Comparison of ENCODE assay signal across 14 mouse cellular contexts in the genomic region with DNA sequence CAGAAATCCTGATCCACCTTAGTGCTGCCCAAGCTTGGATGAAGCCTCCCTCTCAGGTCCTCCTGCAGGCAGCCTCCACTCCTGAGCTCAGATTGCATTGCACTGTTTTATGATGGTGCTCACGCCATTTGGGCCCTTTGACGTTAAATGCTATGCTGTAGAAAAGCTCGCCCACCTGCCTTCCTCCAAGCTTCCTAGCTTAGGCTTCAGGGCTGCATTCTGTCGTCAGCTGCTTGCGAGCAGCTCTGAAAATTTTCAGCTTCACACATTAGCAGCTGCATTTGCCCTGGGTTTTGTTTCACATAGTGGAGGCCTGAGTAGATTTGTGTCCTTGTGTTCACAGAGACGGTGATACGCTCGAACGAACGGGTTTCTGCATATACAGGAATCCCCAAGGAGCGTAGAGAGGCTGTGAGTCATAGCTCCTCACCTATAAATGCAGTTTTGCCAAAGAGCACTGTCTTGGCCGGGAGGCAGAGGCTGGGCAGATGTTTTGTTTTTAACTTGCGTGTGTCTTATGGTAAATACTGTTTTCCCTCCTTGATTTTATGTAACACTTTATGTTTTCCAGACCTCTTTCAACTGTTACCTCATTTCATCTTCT. TPM values are rescaled to one million over a fixed set of nuclear protein-coding genes. Genes with fewer than 3 reads are reported as not detected.
DNase-seq lines count a peak whose midpoint lies in the region; ATAC-seq lines count a peak whose summit lies in the region.
"Had no signal": no experiment of that assay in that cellular context is flagged by ENCODE, and none has a peak within 500 bp of the region (broad histone marks: within the 10 kb centered on the region; RNA-seq: fewer than 3 reads in every experiment).

No protein-coding gene starts in this region.

- no peak for DNase-seq in forebrain, embryonic 10.5 days (ENCODE audit: extremely low spot score, low spot score)
- no peak for DNase-seq in forebrain, embryonic 11.5 days (ENCODE audit: low spot score)
- DNase-seq in kidney, adult 9 months: no peak
- no peak for DNase-seq in retina, embryonic 14.5 days (ENCODE audit: low spot score)
- DNase-seq in urinary bladder, adult 2 months (ENCODE audit: low spot score): no peak
- DNase-seq: cerebellum, postnatal 25 days; heart, postnatal 14 days; kidney, adult 18-20 months; liver had no signal

- WGBS in forebrain, embryonic 10.5 days: 84% methylated on average over 13 of the region's 13 CpGs
- 80% methylated on average over 13 of the region's 13 CpGs for WGBS in forebrain, embryonic 11.5 days
- WGBS in kidney, embryonic 15.5 days: 29% methylated on average over 13 of the region's 13 CpGs
- WGBS in embryonic facial prominence, embryonic 12.5 days: 51% methylated on average over 13 of the region's 13 CpGs
- WGBS in neural tube, embryonic 15.5 days: 34% methylated on average over 13 of the region's 13 CpGs

- peaks cover 26% of the 10 kb centered on the region for H3K4me1 ChIP-seq in forebrain, embryonic 10.5 days
- H3K4me1 ChIP-seq in forebrain, embryonic 11.5 days (replicated peaks; ENCODE audit: control insufficient read depth, insufficient read depth, low read length): no peaks in the 10 kb centered on the region
- H3K4me1 ChIP-seq in kidney, embryonic 15.5 days: peaks cover 36% of the 10 kb centered on the region
- H3K4me1 ChIP-seq in embryonic facial prominence, embryonic 12.5 days: peaks cover 23% of the 10 kb centered on the region
- H3K4me1 ChIP-seq in neural tube, embryonic 15.5 days: peaks cover 27% of the 10 kb centered on the region

- peak overlapping the region; percentile 21; the same call in 1 of the 2 replicates for H3K27ac ChIP-seq in forebrain, embryonic 10.5 days
- no peak overlapping the region for H3K27ac ChIP-seq in forebrain, embryonic 11.5 days (ENCODE audit: low read depth, low read length)
- H3K27ac ChIP-seq in kidney, embryonic 15.5 days: peak overlapping the region; percentile 74
- peak overlapping the region; percentile 55 for H3K27ac ChIP-seq in embryonic facial prominence, embryonic 12.5 days
- peak overlapping the region; percentile 46 for H3K27ac ChIP-seq in neural tube, embryonic 15.5 days (replicated peaks)
- H3K27ac ChIP-seq: lung, embryonic 15.5 days had no signal

- no peak for ATAC-seq in forebrain, embryonic 11.5 days (replicated peaks; ENCODE audit: low FRiP score)
- ATAC-seq in kidney, embryonic 15.5 days (replicated peaks; ENCODE audit: low FRiP score): no peak
- no peak for ATAC-seq in embryonic facial prominence, embryonic 12.5 days (ENCODE audit: insufficient number of reproducible peaks, insufficient read depth, low FRiP score, low TSS enrichment)
- no peak; the same call in 1 of the 2 replicates for ATAC-seq in neural tube, embryonic 15.5 days (ENCODE audit: low FRiP score)

- no peaks in the 10 kb centered on the region for H3K36me3 ChIP-seq in forebrain, embryonic 10.5 days (replicated peaks)
- H3K36me3 ChIP-seq in forebrain, embryonic 11.5 days (ENCODE audit: control insufficient read depth, insufficient read depth, low read length): no peaks in the 10 kb centered on the region
- H3K36me3 ChIP-seq in kidney, embryonic 15.5 days: no peaks in the 10 kb centered on the region
- no peaks in the 10 kb centered on the region for H3K36me3 ChIP-seq in embryonic facial prominence, embryonic 12.5 days
- H3K36me3 ChIP-seq in neural tube, embryonic 15.5 days: no peaks in the 10 kb centered on the region
- H3K36me3 ChIP-seq: lung, embryonic 15.5 days had no signal

- H3K4me3 ChIP-seq in forebrain, embryonic 10.5 days: no peak overlapping the region
- H3K4me3 ChIP-seq in forebrain, embryonic 11.5 days (ENCODE audit: low read depth, low read length): no peak overlapping the region
- no peak overlapping the region for H3K4me3 ChIP-seq in kidney, embryonic 15.5 days (replicated peaks)
- H3K4me3 ChIP-seq in embryonic facial prominence, embryonic 12.5 days: no peak overlapping the region
- H3K4me3 ChIP-seq in neural tube, embryonic 15.5 days (replicated peaks): no peak overlapping the region
- H3K4me3 ChIP-seq: lung, embryonic 15.5 days had no signal

- H3K27me3 ChIP-seq in forebrain, embryonic 10.5 days (ENCODE audit: poor library complexity, severe bottlenecking): no peaks in the 10 kb centered on the region
- H3K27me3 ChIP-seq in forebrain, embryonic 11.5 days (ENCODE audit: control insufficient read depth, insufficient read depth, low read length): no peaks in the 10 kb centered on the region
- H3K27me3 ChIP-seq in kidney, embryonic 15.5 days: no peaks in the 10 kb centered on the region
- no peaks in the 10 kb centered on the region for H3K27me3 ChIP-seq in embryonic facial prominence, embryonic 12.5 days
- H3K27me3 ChIP-seq in neural tube, embryonic 15.5 days (replicated peaks): no peaks in the 10 kb centered on the region
- H3K27me3 ChIP-seq: lung, embryonic 15.5 days had no signal

- no peak overlapping the region for H3K9ac ChIP-seq in forebrain, embryonic 11.5 days (ENCODE audit: low read length)
- H3K9ac ChIP-seq in kidney, embryonic 15.5 days: 0 out of 2 replicates have a peak overlapping the region, but pooled peaks have one; percentile 14
- no peak overlapping the region for H3K9ac ChIP-seq in embryonic facial prominence, embryonic 12.5 days
- no peak overlapping the region; the same call in 1 of the 2 replicates for H3K9ac ChIP-seq in neural tube, embryonic 15.5 days (replicated peaks)
- H3K9ac ChIP-seq: lung, embryonic 15.5 days had no signal

- no peaks in the 10 kb centered on the region for H3K9me3 ChIP-seq in forebrain, embryonic 10.5 days
- H3K9me3 ChIP-seq in forebrain, embryonic 11.5 days (ENCODE audit: control insufficient read depth, low read length): no peaks in the 10 kb centered on the region
- H3K9me3 ChIP-seq in kidney, embryonic 15.5 days (replicated peaks): no peaks in the 10 kb centered on the region
- H3K9me3 ChIP-seq in embryonic facial prominence, embryonic 12.5 days: no peaks in the 10 kb centered on the region
- H3K9me3 ChIP-seq in neural tube, embryonic 15.5 days (replicated peaks): no peaks in the 10 kb centered on the region
- H3K9me3 ChIP-seq: lung, embryonic 15.5 days had no signal

- no peak overlapping the region for H3K4me2 ChIP-seq in forebrain, embryonic 11.5 days (ENCODE audit: low read depth, low read length, severe bottlenecking)
- no peak overlapping the region for H3K4me2 ChIP-seq in kidney, embryonic 15.5 days
- no peak overlapping the region for H3K4me2 ChIP-seq in embryonic facial prominence, embryonic 12.5 days (replicated peaks)
- no peak overlapping the region for H3K4me2 ChIP-seq in neural tube, embryonic 15.5 days
- H3K4me2 ChIP-seq: lung, embryonic 15.5 days; midbrain, embryonic 11.5 days had no signal

RNA-seq across cellular contexts. Expression of a gene that starts 49.3 kb away (rescaled TPM):
- 24.9 and 25.2 TPM in 2 replicates for polyA plus RNA-seq in forebrain, embryonic 10.5 days (2016; fragmentation: Nextera tagmentation; extraction: Ambion mirVana)
- 29.3 and 33.3 TPM in 2 replicates for polyA plus RNA-seq in forebrain, embryonic 11.5 days (2014; fragmentation: Nextera tagmentation; extraction: Ambion mirVana)
- polyA plus RNA-seq in kidney, embryonic 15.5 days (2015; fragmentation: Nextera tagmentation; extraction: Ambion mirVana): 10.3 and 11.1 TPM in 2 replicates
- 23.3 and 24.3 TPM in 2 replicates for polyA plus RNA-seq in embryonic facial prominence, embryonic 12.5 days (2016; fragmentation: Nextera tagmentation; extraction: Ambion mirVana)
- polyA plus RNA-seq in neural tube, embryonic 15.5 days (2015; fragmentation: Nextera tagmentation; extraction: Ambion mirVana): 207 and 245 TPM in 2 replicates
- 2.9 and 4.1 TPM in 2 replicates for polyA plus RNA-seq in urinary bladder, adult 2 months (2012; rRNA removed)
